Mouse (Mus musculus) embryonic fibroblast, embryonic 13.5 days (primary cell): Measurements from ENCODE around the gene Zfp106.

Source experiments
- CTCF ChIP-seq: IDR thresholded peaks from 2 replicates; pipeline ENCODE4 v1.5.1; 2011; ENCODE audit warnings: mild to moderate bottlenecking, control low read depth, low read length, moderate library complexity, borderline replicate concordance; ENCODE audit not compliant: insufficient read depth
- POLR2A ChIP-seq: IDR thresholded peaks from 2 replicates; pipeline ENCODE4 v1.6.1; 2011; ENCODE audit warnings: low read depth, mild to moderate bottlenecking, control low read depth, low read length, moderate library complexity

GRCm38 (mm10) chr2:120561524-120561923 is 2.1 kb downstream of the Zfp106 start:
- TF ChIP-seq POLR2A (no peak), CTCF (no peak)
